Mouse (Mus musculus): ENCODE results near the gene Defb6. TPM values are rescaled to one million over a fixed set of nuclear protein-coding genes. Genes with fewer than 3 reads are reported as not detected.

Gene Defb6
- polyA plus RNA-seq (2015; fragmentation: Nextera tagmentation; extraction: Ambion mirVana) = not detected in 2 replicates

DNA sequence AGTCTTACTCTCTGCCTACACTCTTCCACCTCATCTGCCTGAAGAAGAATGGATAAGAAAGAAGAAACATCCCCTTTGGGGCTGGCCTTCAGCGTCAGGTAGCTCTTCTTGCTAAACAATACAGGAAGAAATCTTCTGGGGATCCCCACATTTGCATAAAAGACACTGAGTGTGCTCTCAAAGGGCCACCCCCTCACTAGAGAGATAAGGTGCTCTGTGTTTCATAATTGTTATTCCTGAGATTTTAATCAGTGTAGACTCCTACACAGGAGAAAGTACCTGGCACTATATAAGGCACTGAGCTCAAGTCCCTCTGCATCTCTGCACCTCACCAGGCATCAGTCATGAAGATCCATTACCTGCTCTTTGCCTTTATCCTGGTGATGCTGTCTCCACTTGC is at the start of gene Defb6:
Defb6 (plus strand) TSS at position 318 of the 400 bp plus-strand sequence.
- Histone ChIP-seq H3K9ac (no peak within 1 kb of the TSS), H3K27me3 (no peaks in the 10 kb centered on the region), H3K36me3 (ENCODE audit: poor library complexity, severe bottlenecking) (no peaks in the 10 kb centered on the region), H3K27ac (no peak within 1 kb of the TSS), H3K4me3 (no peak within 1 kb of the TSS), H3K9me3 (replicated peaks) (no peaks in the 10 kb centered on the region), H3K4me1 (no peaks in the 10 kb centered on the region), H3K4me2 (no peak within 1 kb of the TSS)
- WGBS = 43% methylated on average over 1 of the region's 1 CpGs
- no peak for ATAC-seq

DNA sequence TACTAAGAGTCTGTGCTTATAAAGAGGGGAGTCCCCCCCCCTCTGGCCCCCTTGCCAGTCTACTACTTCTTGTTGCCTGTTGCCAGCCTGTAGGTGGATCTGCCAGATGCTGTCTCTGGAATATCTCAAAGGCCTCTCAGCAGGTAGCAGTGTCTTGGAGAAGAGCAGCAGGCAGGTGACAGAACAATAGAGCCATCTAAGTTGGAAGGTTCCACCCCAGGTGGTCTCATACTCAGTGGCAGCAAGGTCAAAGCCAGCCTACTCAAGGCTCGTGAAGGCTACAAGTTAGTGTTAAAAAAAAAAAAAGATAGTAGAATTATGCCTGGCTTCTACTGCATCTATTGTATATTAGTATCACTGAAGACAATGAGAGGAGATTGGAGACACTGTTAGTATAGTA is 12.8 kb downstream of the Defb6 start:
- H3K9ac ChIP-seq = no peak overlapping the region
- H3K27me3 ChIP-seq = no peaks in the 10 kb centered on the region
- no peak overlapping the region for H3K4me3 ChIP-seq
- no peaks in the 10 kb centered on the region for H3K4me1 ChIP-seq
- no peaks in the 10 kb centered on the region for H3K36me3 ChIP-seq (ENCODE audit: poor library complexity, severe bottlenecking)
- H3K9me3 ChIP-seq (replicated peaks) = no peaks in the 10 kb centered on the region; the same call in 1 of the 2 replicates
- H3K27ac ChIP-seq = no peak overlapping the region
- WGBS = 72% methylated on average over 1 of the region's 1 CpGs
- no peak overlapping the region for H3K4me2 ChIP-seq
- no peak for ATAC-seq

DNA sequence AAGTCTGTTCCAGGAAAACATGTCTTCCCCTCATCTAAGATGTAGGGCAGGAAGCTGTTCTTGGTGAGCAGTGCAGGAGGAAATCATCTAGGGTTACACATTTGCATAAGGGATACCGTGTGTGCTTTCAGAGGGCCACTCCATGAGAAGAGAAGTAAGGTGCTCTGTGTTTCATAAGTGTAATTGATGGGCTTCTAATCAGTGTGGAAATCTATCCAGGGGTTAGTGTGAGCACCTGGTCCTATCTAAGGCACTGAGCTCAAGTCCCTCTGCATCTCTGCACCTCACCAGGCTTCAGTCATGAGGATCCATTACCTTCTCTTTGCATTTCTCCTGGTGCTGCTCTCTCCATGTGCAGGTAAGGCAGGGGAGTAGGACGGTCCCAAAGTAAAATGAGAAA is 14.3 kb downstream of the Defb6 start, which contains the start of gene Defb46:
Defb46 (plus strand) TSS at position 301 of the 400 bp plus-strand sequence.
- H3K27ac ChIP-seq = no peak within 1 kb of the TSS
- whole genome bisulfite sequencing = 86% methylated on average over 2 of the region's 2 CpGs
- H3K9ac ChIP-seq = no peak within 1 kb of the TSS
- peaks cover 3% of the 10 kb centered on the region; the same call in 1 of the 2 replicates for H3K9me3 ChIP-seq (replicated peaks)
- no peak for ATAC-seq
- no peaks in the 10 kb centered on the region for H3K4me1 ChIP-seq
- no peaks in the 10 kb centered on the region for H3K27me3 ChIP-seq
- no peak within 1 kb of the TSS for H3K4me2 ChIP-seq
- no peaks in the 10 kb centered on the region for H3K36me3 ChIP-seq (ENCODE audit: poor library complexity, severe bottlenecking)
- no peak within 1 kb of the TSS for H3K4me3 ChIP-seq

DNA sequence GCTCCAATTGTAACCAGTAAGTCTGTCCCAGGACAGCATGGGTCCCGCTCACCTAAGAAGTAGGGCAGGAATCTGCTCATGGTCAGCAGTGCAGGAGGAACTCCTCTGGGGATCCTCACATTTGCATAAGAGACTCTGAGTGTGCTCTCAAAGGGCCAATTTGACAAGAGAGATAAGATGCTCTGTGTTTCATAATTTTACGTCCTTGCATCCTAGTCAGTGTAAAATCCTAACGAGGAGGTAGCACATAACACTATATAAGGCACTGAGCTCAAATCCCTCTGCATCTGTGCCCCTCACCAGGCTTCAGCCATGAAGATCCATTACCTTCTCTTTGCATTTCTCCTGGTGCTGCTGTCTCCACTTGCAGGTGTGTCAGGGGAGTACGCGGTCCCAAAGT is 22.0 kb downstream of the Defb6 start, which contains the start of gene Defb5:
Defb5 (plus strand) TSS at position 301 of the 400 bp plus-strand sequence.
- Histone ChIP-seq H3K4me3 (no peak within 1 kb of the TSS), H3K9me3 (replicated peaks) (peaks cover 12% of the 10 kb centered on the region), H3K4me2 (no peak within 1 kb of the TSS), H3K27ac (no peak within 1 kb of the TSS), H3K4me1 (no peaks in the 10 kb centered on the region), H3K36me3 (ENCODE audit: poor library complexity, severe bottlenecking) (no peaks in the 10 kb centered on the region), H3K27me3 (no peaks in the 10 kb centered on the region), H3K9ac (no peak within 1 kb of the TSS)
- WGBS = 93% methylated on average over 5 of the region's 5 CpGs
- no peak for ATAC-seq

DNA sequence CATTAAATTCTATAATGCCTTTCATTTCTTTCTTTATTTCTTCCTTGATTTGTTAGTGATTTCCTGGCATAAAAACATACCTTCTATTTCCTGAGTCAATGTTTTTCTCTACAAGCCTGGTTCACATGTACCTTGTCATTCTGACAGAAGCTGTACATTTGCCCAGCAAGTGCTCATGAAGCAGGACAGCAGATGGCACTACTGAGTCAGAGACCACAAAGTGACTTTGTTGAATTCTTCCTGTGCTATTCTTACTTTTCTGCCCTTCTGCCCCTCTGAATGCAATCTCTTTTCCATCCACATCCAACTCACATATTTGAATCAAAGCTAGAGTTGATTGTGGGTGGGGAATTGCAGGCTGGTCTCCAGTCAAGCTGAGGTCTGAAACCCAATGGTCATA is 32.9 kb downstream of the Defb6 start:
- Histone ChIP-seq H3K4me1 (no peaks in the 10 kb centered on the region), H3K9ac (no peak overlapping the region)
- ATAC-seq = no peak

DNA sequence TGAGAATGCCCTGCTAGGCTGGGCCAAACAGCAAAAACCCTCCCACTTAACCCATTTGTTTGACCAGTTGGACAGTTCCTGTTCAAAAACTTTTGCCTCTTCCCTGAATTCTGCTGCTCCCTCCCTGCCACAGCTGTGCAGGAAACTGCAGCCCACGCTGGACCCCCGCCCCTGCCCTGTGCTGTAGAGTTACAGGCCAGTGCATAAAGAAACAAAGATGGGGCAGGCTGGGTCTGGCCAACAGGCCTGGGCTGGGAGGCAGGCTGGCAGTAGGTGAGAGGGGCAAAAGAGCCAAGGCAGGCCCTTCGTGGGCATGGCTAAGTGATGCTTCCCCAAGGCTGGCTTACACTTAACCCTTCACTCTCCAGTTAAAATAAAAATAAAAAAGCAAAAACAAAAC is 34.4 kb downstream of the Defb6 start:
- Histone ChIP-seq H3K9ac (no peak overlapping the region), H3K4me3 (no peak overlapping the region), H3K4me1 (no peaks in the 10 kb centered on the region), H3K4me2 (no peak overlapping the region), H3K27me3 (no peaks in the 10 kb centered on the region), H3K36me3 (ENCODE audit: poor library complexity, severe bottlenecking) (no peaks in the 10 kb centered on the region), H3K27ac (no peak overlapping the region), H3K9me3 (replicated peaks) (peaks cover 6% of the 10 kb centered on the region; the same call in 1 of the 2 replicates)
- no peak for ATAC-seq
- WGBS = 46% methylated on average over 3 of the region's 3 CpGs

More for the DNA sequence above, 32.9 kb downstream of the Defb6 start:
- H3K36me3 ChIP-seq (ENCODE audit: poor library complexity, severe bottlenecking) = no peaks in the 10 kb centered on the region
- H3K27me3 ChIP-seq = no peaks in the 10 kb centered on the region
- no peak overlapping the region for H3K4me3 ChIP-seq
- H3K27ac ChIP-seq = no peak overlapping the region
- H3K9me3 ChIP-seq (replicated peaks) = peaks cover 12% of the 10 kb centered on the region; the same call in 1 of the 2 replicates
- no peak overlapping the region for H3K4me2 ChIP-seq

Other genes with a start within 250 kb of the Defb6 start
- gene Defb40, start 247.2 kb upstream of the Defb6 start, polyA plus RNA-seq (2015; fragmentation: Nextera tagmentation; extraction: Ambion mirVana) = not detected in 2 replicates
- gene Defb37, start 234.4 kb upstream of the Defb6 start, polyA plus RNA-seq (2015; fragmentation: Nextera tagmentation; extraction: Ambion mirVana) = not detected in 2 replicates
- not detected in 2 replicates for gene Defb38, start 198.9 kb upstream of the Defb6 start, polyA plus RNA-seq (2015; fragmentation: Nextera tagmentation; extraction: Ambion mirVana)
- gene Defb39, start 160.7 kb upstream of the Defb6 start, polyA plus RNA-seq (2015; fragmentation: Nextera tagmentation; extraction: Ambion mirVana) = not detected in 2 replicates
- not detected in 2 replicates for gene Defb12, start 110.6 kb upstream of the Defb6 start, polyA plus RNA-seq (2015; fragmentation: Nextera tagmentation; extraction: Ambion mirVana)
- not detected in 2 replicates for gene Defb34, start 101.7 kb upstream of the Defb6 start, polyA plus RNA-seq (2015; fragmentation: Nextera tagmentation; extraction: Ambion mirVana)
- not detected in 2 replicates for gene Gm45826, start 84.7 kb upstream of the Defb6 start, polyA plus RNA-seq (2015; fragmentation: Nextera tagmentation; extraction: Ambion mirVana)
- gene Defb14, start 31.1 kb upstream of the Defb6 start, polyA plus RNA-seq (2015; fragmentation: Nextera tagmentation; extraction: Ambion mirVana) = not detected in 2 replicates
- not detected in 2 replicates for gene Defb4, start 26.8 kb upstream of the Defb6 start, polyA plus RNA-seq (2015; fragmentation: Nextera tagmentation; extraction: Ambion mirVana)
- not detected in 2 replicates for gene Defb46, start 14.4 kb downstream of the Defb6 start, polyA plus RNA-seq (2015; fragmentation: Nextera tagmentation; extraction: Ambion mirVana)
- gene Defb5, start 22.1 kb downstream of the Defb6 start, polyA plus RNA-seq (2015; fragmentation: Nextera tagmentation; extraction: Ambion mirVana) = not detected in 2 replicates
- gene Defb3, start 67.9 kb downstream of the Defb6 start, polyA plus RNA-seq (2015; fragmentation: Nextera tagmentation; extraction: Ambion mirVana) = not detected in 2 replicates
- gene Defb8, start 222.1 kb downstream of the Defb6 start, polyA plus RNA-seq (2015; fragmentation: Nextera tagmentation; extraction: Ambion mirVana) = not detected in 2 replicates